Mouse (Mus musculus): Measurements from ENCODE around the gene Vmn1r44.
"Not testable (repeated sequence)": the region's sequence is repeated elsewhere in the genome, so short reads cannot be mapped to it uniquely, and the experiment has no call there.

The Vmn1r44 gene

DNA sequence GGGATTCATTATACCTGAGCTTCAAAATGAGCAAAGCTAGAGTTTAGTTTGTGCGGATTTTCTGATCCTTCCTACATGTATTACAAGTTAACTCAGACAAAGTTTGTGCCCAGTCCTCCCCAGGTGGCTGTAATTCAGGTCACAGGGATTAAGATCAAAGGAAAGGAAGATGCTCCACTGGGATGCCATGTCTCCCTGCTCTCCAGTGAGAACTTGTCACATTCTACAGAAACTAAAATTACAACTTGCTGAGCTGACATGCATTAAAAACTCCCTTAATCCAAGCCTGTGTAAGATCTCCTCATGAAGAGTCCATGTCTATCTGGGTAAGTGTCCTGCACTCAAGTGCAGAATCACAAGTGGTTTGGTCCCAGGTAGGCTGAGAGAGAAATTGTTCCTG lies at the start of gene Vmn1r44:
TSS of gene Vmn1r44 (plus strand) at position 301 of the 400 bp plus-strand sequence.
- DNase-seq (ENCODE audit: low spot score in 2 of 2): no peak

DNA sequence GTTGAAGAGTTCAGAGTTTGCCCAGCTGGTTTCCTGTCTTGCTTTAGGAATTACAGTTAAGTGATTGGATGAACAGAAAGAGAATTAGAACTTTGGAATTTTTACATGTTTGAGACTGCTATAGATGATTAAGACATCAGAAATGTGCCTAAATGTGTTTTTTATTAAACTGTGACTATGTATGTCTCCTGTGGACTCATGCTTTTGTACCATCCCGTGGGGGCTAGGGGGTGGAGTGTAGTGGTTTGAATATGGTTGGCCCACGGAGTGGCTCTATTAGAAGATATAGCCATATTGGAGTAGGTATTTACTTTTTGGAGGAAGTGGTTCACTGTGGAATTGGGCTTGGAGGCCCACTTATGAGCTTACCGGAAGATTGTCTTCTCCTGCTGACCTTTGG lies 25.9 kb upstream of the Vmn1r44 start:
- no peak for DNase-seq (ENCODE audit: low spot score in 2 of 2)

DNA sequence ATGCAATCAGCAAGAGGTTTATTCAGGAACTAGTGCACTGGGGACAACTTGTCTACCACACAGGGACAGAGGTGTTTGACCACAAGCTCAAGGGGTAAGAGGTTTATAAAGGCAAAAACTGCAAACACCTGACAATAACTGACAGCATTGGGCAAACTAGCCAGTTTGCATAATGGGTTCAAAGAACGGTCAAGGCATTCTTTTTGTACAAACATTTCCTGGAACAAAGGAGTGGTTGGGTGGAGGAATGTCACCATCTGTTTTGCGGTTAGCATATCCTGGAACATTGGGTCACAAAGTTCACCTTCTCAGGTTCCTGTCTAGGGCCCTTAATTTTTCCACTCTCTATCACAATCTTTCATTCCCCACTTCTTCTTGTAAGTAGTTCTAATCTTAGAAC lies 23.6 kb upstream of the Vmn1r44 start:
- DNase-seq (ENCODE audit: low spot score in 2 of 2): no peak

DNA sequence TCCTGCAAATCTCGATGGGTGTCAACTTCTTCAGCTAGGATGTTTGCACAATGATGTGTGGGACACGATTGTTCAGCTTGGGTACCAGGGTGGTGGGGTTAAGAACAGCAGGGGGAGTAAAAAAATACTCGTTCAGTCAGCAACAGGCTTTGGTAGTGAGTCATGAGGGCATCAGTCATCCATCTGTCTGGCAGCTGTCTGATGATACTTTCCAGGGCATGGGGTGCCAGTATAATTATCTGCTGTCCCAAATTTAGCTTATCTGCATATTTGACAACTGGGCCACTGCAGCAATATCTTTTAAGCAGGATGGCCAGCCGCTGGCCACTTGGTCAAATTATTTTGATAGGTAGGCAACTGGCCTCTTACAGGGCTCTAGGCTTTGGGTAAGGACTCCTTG lies 19.7 kb upstream of the Vmn1r44 start:
- DNase-seq (ENCODE audit: low spot score in 2 of 2): no peak

DNA sequence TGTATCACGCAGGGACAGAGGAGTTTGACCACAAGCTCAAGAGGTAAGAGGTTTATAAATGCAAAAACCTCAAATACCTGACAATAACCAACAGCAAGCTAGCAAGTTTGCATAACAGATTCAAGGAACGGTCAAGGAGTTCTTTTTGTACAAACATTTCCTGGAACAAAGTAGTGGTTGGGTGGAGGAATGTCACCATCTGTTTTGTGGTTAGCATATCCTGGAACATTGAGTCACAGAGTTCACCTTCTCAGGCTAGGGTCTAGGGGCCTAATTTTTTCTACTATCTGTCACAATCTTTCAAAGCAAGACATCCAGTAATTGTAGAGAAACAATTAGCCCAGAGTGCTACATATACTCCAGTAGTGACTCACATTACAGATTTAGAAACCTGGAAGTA lies 16.2 kb upstream of the Vmn1r44 start:
- DNase-seq (ENCODE audit: low spot score in 2 of 2): no peak

DNA sequence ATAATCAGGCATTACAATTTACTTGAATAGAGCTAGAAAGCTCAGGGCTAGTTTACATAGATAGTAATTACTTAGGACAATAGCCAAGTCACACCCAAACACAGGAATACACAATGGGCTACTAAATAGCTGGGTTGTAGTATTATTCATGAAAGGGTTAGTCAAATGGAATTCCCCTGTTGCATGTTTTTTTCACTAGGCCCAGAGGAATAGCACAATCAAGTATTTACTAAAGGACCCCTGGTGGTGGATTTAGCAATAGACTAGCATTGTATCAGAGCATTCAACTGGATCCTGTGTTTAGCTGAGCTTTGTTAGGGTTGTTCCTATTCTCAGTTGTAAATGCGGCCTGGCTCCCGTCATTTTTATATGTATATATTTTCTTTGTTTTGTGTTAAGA lies 15.5 kb upstream of the Vmn1r44 start:
- no peak for DNase-seq (ENCODE audit: low spot score in 2 of 2)

DNA sequence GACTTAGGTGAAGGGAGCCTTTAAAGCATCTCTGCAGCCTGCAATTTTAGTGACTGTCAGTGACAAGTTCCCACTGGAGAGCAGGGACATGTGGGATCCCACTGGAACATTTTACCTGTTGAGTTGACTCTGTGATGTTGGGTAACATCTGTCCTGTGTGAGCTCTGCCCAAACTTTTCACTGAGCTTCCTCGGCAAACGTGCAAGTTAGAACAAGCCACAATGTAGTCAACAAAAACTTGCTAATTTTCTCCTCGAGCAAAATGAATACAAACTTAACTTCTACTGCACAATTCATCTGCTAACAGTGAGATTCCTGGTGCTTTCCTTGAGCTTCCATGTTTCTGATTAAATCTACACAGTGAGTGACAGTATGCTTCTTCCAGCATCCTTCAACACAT lies 7.1 kb upstream of the Vmn1r44 start, which contains the start of the genes Vmn1r42 and Vmn1r43:
TSS of gene Vmn1r42 (minus strand) at position 101 of the 400 bp plus-strand sequence.
TSS of gene Vmn1r43 (minus strand) at position 101 of the 400 bp plus-strand sequence.
- not testable (repeated sequence) for DNase-seq (ENCODE audit: low spot score in 2 of 2)

DNA sequence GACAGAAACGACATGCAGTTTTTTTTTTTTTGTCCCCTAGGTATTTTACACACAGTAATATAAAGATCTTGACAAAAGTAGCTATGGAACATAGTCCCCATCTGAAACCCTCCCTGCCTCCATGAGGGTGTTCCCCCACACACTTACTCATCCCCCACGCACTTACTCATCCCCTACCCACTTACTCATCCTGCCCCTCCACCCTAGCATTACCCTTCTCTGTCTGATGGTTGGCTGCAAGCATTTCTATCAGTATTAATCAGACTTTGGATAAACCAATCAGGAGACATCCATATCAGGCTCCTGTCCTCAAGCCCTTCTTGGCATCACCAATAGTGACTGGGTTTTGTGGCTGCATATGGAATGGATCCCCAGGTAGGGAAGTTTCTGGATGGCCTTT lies 6.5 kb upstream of the Vmn1r44 start:
- no peak for DNase-seq (ENCODE audit: low spot score in 2 of 2)

DNA sequence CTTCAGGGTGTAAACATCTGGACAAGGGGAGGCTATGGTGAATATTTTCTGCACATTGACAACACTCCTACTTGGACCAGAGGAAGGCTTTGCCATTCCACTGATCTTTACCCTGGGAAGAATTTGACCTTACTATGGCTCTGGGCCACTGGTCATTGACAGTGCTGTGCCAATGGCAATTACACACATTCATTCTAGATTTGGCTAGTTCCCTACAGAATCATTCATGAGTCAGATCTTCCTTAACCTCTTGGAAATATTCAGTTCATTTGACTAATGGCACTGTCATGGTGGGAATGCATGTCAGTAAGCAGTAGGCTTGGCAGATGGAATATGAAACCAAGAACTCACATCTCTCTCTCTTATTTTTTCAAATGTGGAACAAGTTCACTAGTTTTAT lies 2.6 kb upstream of the Vmn1r44 start:
- DNase-seq (ENCODE audit: low spot score in 2 of 2): no peak

DNA sequence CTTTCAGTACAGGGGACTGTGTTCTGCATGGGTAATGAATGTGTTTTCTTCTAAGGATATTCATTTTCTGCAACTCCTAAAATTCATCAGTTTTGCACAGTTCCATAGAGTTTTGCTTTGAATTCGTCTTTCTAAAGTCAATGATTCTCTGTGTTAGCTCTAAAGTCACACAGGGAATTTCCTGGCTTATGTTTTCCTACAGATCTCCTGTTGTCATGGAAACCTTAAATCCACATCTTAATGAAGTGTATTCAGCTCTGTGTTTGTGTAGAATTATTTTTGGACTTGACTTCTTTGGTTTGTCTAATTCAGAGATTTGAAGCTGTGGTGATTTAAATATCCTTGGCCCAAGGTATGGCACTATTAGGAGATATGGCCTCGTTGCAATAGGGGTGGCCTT lies 352 bp downstream of the Vmn1r44 start:
- no peak for DNase-seq (ENCODE audit: low spot score in 2 of 2)

DNA sequence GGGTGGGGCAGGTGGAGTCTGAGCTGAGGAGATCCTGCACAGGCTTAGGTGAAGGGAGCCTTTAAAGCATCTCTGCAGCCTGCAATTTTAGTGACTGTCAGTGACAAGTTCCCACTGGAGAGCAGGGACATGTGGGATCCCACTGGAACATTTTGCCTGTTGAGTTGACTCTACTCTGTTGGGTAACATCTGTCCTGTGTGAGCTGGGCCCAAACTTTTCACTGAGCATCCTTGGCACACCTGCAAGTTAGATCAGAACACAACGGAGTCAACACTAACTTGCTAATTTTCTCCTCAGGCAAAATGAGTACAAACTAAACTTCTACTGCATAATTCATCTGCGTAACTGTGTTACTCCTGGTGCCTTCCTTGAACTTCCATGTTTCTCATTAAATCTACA lies 57.0 kb downstream of the Vmn1r44 start, which contains the start of gene Vmn1r45:
TSS of gene Vmn1r45 (minus strand) at position 101 of the 400 bp plus-strand sequence.
- DNase-seq (ENCODE audit: low spot score in 2 of 2): not testable (repeated sequence)

DNA sequence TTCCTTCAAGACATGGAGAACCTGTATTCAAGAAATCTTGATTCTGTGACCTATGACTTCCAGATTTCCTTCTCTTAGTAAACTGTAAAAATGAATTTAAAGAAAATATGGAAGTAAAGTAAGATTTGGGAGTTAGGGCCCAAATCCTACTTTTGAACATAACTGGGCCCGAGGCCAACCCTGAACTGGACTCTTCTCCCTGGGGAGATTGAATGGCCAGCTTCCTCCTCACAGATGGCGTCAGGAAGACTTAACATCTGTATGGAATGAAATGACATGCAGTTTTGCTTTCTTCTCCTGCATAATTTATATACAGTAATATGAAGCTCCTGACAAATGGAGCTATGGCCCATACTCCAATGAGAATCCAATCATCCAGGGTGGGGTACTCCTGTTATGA lies 57.5 kb downstream of the Vmn1r44 start:
- DNase-seq (ENCODE audit: low spot score in 2 of 2): no peak
